Mouse (Mus musculus) hindbrain, embryonic 14.5 days (tissue): Measurements from ENCODE around the gene Anapc13. TPM values are rescaled to one million over a fixed set of nuclear protein-coding genes. Genes with fewer than 3 reads are reported as not detected.
A peak's percentile ranks its signal among the peaks of the same experiment; 100 is the strongest.

ENCODE experiments used
- ATAC-seq: fragments of 200-750 bp; cut with Nextera tagmentation; 2 replicates; pipeline ENCODE4 v1.8.0; 2017; ENCODE audit warnings: moderate number of reproducible peaks, mild to moderate bottlenecking, moderate TSS enrichment, moderate library complexity; ENCODE audit not compliant: low FRiP score
- DNase-seq: peaks from one replicate; pipeline ENCODE4 v3.0.0-alpha.2; 2015; ENCODE audit warnings: low spot score
- H3K27ac ChIP-seq: fragments of 300-500 bp; sonication (generic); 2 replicates; pipeline ENCODE4 v1.5.1; 2014; ENCODE audit warnings: mild to moderate bottlenecking, moderate library complexity
- H3K27me3 ChIP-seq: fragments of 300-500 bp; sonication (generic); 2 replicates; pipeline ENCODE4 v1.6.1; 2014; ENCODE audit warnings: mild to moderate bottlenecking, low read length, mixed read lengths; ENCODE audit not compliant: control insufficient read depth, insufficient read depth
- H3K36me3 ChIP-seq: fragments of 300-500 bp; sonication (generic); replicated peaks from 2 replicates; pipeline ENCODE4 v1.6.1; 2014; ENCODE audit not compliant: control insufficient read depth, insufficient read depth
- H3K4me1 ChIP-seq: fragments of 300-500 bp; sonication (generic); replicated peaks from 2 replicates; pipeline ENCODE4 v1.6.1; 2014; ENCODE audit warnings: antibody characterized with exemption, low read length, mixed read lengths; ENCODE audit not compliant: control insufficient read depth, insufficient read depth
- H3K4me2 ChIP-seq: fragments of 300-500 bp; sonication (generic); replicated peaks from 2 replicates; pipeline ENCODE4 v1.6.1; 2014; ENCODE audit warnings: mild to moderate bottlenecking, moderate library complexity
- H3K4me3 ChIP-seq: fragments of 300-500 bp; sonication (generic); replicated peaks from 2 replicates; pipeline ENCODE4 v1.5.1; 2014; ENCODE audit warnings: mild to moderate bottlenecking, low read length
- H3K9ac ChIP-seq: fragments of 300-500 bp; sonication (generic); 2 replicates; pipeline ENCODE4 v1.6.1; 2014
- H3K9me3 ChIP-seq: fragments of 300-500 bp; sonication (generic); 2 replicates; pipeline ENCODE4 v1.6.1; 2016; ENCODE audit warnings: low read length; ENCODE audit not compliant: control insufficient read depth
- WGBS: fragments of 180-500 bp; shearing (Covaris S2); extraction: QIAGEN DNeasy Blood & Tissue Kit; methylation state at CpG from one replicate; pipeline ENCODE4 v1.1.7; 2014; 5-methylcytosine and 5-hydroxymethylcytosine counted together
- polyA plus RNA-seq: library from polyadenylated mRNA; unstranded; fragments of >200 nt; fragmentation: Nextera tagmentation; extraction: Ambion mirVana; gene quantifications from 2 replicates; pipeline ENCODE4 v1.2.1, GENCODE M21; 2014

Anapc13 gene
- polyA plus RNA-seq, 1 experiment from 2014 or later = 184 TPM

DNA sequence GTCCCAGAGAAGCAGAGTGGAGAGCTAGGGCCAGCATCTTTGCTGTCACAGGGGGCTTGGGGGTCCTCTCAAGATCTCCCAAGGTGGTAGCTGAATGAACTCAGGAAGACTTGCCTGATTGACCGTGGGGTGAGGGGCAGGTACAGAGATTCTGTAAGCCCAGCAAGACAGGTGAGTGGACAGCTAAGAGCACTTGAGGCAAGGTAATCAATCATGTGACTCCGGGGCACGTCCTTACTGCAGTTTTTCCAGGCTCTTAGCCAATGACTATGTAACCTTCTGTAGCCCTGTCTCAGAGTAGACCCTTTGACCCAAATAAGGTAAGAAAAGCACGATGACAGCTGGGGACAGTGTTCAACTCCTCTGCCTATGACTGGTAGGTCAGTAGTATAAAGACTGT, 11.0 kb downstream of the Anapc13 start:
- Histone ChIP-seq H3K4me1 (0 out of 2 replicates have a peak, but pooled peaks cover 3% of the 10 kb centered on the region), H3K27ac (no peak overlapping the region), H3K4me3 (no peak overlapping the region), H3K36me3 (peaks cover 16% of the 10 kb centered on the region), H3K4me2 (no peak overlapping the region), H3K9me3 (no peaks in the 10 kb centered on the region), H3K27me3 (no peaks in the 10 kb centered on the region), H3K9ac (no peak overlapping the region)
- DNase-seq = no peak
- ATAC-seq = no peak
- 71% methylated on average over 4 of the region's 4 CpGs for WGBS

DNA sequence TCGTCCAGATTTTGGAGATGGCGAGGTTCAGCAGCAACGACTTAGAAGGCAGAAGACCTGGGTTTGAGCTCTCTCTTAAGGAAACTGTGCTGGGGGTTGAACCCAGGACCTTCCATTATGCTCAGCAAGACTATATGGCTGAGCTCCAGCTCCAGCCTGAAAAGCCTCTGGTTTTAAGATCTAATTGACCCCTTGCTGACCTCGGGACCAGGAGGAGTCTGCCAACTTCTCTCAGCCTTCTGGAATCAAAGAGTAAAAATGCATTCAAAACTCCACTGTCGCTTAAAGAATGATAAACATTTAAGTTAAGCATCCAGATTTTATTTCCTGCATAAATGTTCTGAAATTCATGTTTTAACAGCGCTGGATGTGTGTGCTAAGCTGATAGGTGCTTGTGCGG, 12.9 kb downstream of the Anapc13 start:
- 67% methylated on average over 7 of the region's 7 CpGs for WGBS
- peaks cover 14% of the 10 kb centered on the region for H3K4me1 ChIP-seq
- peaks cover 10% of the 10 kb centered on the region for H3K36me3 ChIP-seq
- no peak overlapping the region for H3K4me3 ChIP-seq
- H3K27me3 ChIP-seq = no peaks in the 10 kb centered on the region
- no peak overlapping the region for H3K4me2 ChIP-seq
- DNase-seq (no peak), ATAC-seq (no peak)
- no peak overlapping the region for H3K9ac ChIP-seq
- no peaks in the 10 kb centered on the region for H3K9me3 ChIP-seq
- no peak overlapping the region for H3K27ac ChIP-seq

DNA sequence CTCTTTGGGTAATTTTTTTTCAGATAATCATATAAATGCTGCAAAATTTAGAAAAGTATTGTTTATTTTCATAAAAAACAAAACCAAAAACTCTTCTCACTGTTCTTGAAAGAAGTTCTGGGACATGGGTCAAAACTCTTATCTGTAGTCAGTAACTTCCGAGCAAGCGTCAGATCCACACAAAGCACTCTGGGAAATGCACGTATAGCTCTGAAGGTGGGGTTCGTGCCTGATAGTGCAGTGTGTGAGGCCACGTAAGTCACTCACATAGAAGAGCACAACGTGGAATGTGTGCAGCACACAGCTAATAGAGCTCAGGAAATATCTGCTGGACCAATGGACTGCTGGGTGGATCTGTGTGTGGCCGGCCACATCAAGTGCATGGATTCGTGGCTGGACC, 13.4 kb downstream of the Anapc13 start:
- ATAC-seq (no peak), DNase-seq (no peak)
- H3K36me3 ChIP-seq = peaks cover 5% of the 10 kb centered on the region; the same call in 1 of the 2 replicates
- no peaks in the 10 kb centered on the region for H3K27me3 ChIP-seq
- H3K9ac ChIP-seq = no peak overlapping the region
- 92% methylated on average over 8 of the region's 8 CpGs for WGBS
- H3K4me3 ChIP-seq = no peak overlapping the region
- no peak overlapping the region for H3K4me2 ChIP-seq
- peaks cover 20% of the 10 kb centered on the region for H3K4me1 ChIP-seq
- no peaks in the 10 kb centered on the region for H3K9me3 ChIP-seq
- no peak overlapping the region for H3K27ac ChIP-seq

DNA sequence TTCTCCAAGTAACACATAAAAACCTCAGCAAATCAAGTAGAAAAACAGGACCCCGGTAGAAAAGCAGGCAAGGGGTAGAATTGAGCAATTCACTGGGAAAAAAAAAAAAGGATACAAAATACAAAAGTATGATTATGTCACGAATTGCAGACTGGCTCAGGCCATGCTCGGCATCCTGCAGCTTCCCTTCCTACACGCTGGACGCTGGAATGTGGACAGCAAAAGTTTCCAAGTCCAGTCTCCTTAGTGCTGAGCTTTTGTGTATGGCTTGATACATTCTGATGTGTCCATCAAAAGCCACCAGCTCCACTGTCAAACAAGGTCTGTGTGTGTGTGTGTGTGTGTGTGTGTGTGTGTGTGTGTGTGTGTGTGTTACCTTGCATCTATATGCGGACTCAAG, 15.4 kb downstream of the Anapc13 start:
- Histone ChIP-seq H3K4me1 (peaks cover 20% of the 10 kb centered on the region), H3K9me3 (no peaks in the 10 kb centered on the region), H3K9ac (no peak overlapping the region), H3K36me3 (no peaks in the 10 kb centered on the region), H3K27ac (no peak overlapping the region), H3K27me3 (no peaks in the 10 kb centered on the region), H3K4me2 (no peak overlapping the region), H3K4me3 (no peak overlapping the region)
- ATAC-seq = no peak
- WGBS = 73% methylated on average over 6 of the region's 6 CpGs
- no peak for DNase-seq

DNA sequence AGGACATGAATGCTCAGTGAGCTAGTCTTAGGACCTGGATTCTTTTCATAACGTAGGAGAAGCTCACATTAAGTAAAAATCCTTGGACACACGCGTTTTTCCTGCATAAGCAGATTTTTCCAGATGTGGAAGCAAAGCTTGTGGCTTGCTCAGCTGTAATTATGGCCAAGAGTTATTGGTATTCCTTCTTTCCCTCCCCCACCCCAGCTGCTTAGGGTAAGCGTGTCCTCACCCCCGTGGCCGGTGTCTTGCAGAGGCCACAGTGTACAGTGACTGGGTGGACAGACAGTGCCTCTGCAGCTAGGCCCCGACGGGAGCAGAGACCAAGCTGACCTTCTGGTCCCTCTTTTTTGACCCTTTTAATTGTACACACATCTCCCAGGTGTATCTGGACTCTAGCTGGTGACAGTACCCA, 17.0 kb downstream of the Anapc13 start:
- H3K4me1 ChIP-seq = peaks cover 20% of the 10 kb centered on the region
- no peak overlapping the region for H3K9ac ChIP-seq
- no peaks in the 10 kb centered on the region for H3K9me3 ChIP-seq
- no peak for ATAC-seq
- 33% methylated on average over 8 of the region's 8 CpGs for WGBS
- peak overlapping the region; percentile 29 for H3K27ac ChIP-seq
- no peak overlapping the region; the same call in 1 of the 2 replicates for H3K4me2 ChIP-seq
- H3K36me3 ChIP-seq = no peaks in the 10 kb centered on the region
- no peak overlapping the region for H3K4me3 ChIP-seq
- DNase-seq = no peak
- H3K27me3 ChIP-seq = no peaks in the 10 kb centered on the region

DNA sequence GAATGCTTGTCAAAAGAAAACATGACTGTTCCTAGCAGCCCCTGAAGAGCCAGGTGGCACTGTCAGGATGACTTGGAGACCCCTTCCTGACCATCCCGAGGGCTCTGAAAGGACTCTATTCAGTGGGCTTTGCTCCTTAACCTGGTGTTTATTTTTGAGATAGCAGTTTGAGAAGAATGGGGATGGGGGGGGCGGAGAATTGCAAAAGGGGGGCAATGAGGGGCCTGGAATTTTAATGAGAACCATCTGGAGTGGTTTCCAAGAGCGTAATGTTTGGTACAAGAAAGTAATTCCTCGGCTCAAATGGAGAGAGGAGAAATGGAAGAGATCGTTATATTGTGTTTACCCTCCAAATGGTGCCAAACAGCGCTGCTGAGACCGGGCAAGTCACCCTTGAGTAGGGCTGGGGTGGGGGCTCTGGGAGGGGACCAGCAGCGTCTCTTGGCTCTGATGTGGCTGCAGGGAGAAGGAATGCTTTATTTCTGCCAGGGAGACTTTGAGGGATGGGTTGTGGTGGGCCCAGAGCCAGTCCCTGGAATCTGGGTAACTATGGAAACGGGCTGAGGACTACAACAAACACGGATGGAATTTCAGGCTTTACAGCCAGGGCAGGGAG, 17.5 kb downstream of the Anapc13 start:
- Histone ChIP-seq H3K9ac (no peak overlapping the region), H3K4me2 (peak overlapping the region; percentile 33), H3K27me3 (no peaks in the 10 kb centered on the region), H3K4me3 (no peak overlapping the region), H3K36me3 (no peaks in the 10 kb centered on the region), H3K27ac (peak overlapping the region; percentile 29), H3K9me3 (no peaks in the 10 kb centered on the region), H3K4me1 (peaks cover 20% of the 10 kb centered on the region)
- 7% methylated on average over 10 of the region's 10 CpGs for WGBS
- DNase-seq = peak; percentile 81
- ATAC-seq = peak; percentile 90

DNA sequence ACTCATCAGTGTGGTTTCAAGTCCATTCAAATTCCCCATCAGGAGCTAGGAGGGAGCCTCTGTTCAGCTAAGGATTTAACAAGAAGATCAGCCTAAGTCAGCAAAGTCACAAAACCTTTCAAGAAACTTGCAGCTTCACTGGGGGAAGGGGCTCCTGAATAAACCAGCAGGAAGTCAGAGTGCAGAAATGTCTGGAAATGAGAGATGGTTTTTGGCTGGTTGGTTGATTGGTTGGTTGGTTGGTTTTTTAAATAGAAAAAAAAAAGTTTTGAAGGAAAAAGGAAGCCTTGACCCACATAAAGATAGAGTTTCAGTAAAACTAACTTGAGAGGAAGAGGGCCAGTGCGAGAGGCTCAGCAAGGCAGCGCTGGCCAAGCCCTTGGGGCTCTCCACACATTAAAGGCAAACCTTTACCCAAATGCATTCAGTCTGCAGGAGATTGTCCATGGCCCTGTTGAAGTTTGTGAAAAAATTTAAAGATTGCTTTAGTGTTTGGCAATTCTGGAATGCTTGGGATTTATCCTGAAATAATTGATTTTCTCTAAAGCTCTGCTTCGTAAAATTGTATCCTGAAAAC, 19.1 kb downstream of the Anapc13 start:
- H3K36me3 ChIP-seq = no peaks in the 10 kb centered on the region
- ATAC-seq (no peak), DNase-seq (no peak)
- no peak overlapping the region for H3K4me3 ChIP-seq
- 75% methylated on average over 3 of the region's 3 CpGs for WGBS
- peaks cover 31% of the 10 kb centered on the region for H3K4me1 ChIP-seq
- no peak overlapping the region for H3K27ac ChIP-seq
- H3K9ac ChIP-seq = no peak overlapping the region
- H3K9me3 ChIP-seq = no peaks in the 10 kb centered on the region
- H3K27me3 ChIP-seq = no peaks in the 10 kb centered on the region
- no peak overlapping the region for H3K4me2 ChIP-seq

DNA sequence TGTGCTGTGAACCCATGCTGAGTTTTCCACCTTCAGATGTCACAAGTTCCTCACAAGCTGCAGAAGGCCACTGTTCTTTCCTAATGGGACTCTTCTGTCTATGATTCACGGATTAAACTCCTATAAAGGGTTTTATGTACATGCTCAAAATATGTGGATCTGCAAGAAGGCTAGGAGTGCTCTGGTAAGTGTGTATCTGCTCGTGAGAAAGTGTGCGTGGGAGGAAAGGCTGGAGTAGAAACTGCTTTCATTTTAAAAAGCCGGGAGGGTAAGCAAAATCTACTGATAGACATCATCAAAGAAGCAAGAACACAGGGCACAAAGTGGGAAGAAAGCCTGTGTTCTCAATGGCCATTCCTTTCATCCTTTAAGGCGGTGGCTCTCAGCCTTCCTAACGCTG, 20.9 kb downstream of the Anapc13 start:
- Histone ChIP-seq H3K9me3 (no peaks in the 10 kb centered on the region), H3K4me1 (peaks cover 45% of the 10 kb centered on the region), H3K4me3 (no peak overlapping the region), H3K4me2 (no peak overlapping the region), H3K27ac (no peak overlapping the region), H3K27me3 (no peaks in the 10 kb centered on the region), H3K36me3 (no peaks in the 10 kb centered on the region), H3K9ac (no peak overlapping the region)
- no peak for DNase-seq
- 87% methylated on average over 6 of the region's 6 CpGs for WGBS
- no peak for ATAC-seq

DNA sequence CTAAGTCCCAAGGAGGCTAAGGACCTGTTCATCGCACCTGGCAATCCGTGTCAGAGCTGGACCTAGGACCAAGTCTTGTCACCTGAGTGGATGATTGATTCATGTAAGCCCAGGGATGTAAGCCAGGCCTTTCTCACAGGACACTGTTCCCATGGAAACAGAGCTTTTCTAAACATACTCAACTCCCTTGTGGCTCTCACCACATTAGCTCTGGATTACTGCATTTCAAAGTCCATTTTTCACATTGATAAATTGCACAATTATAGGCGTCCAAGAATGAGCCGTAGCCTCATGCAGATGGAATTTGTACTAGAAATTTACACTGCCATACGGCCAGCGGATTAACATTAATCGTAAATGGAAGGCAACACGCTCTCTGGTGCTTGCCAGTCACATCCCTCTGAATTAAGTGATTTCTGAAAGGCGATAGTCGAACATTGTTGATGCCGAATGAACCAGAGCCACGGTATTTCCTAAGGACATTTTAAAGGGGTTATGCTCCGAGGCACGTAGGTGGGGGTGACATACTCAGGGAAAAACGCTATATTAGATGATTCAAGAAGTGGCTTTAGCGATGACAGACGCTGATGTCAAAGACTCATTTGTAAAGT, 23.9 kb downstream of the Anapc13 start:
- Histone ChIP-seq H3K4me3 (no peak overlapping the region), H3K4me2 (peak overlapping the region; percentile 34), H3K27ac (peak overlapping the region; percentile 65), H3K9ac (peak overlapping the region; percentile 25; the same call in 1 of the 2 replicates), H3K4me1 (peaks cover 25% of the 10 kb centered on the region), H3K9me3 (no peaks in the 10 kb centered on the region), H3K36me3 (no peaks in the 10 kb centered on the region), H3K27me3 (no peaks in the 10 kb centered on the region)
- 19% methylated on average over 17 of the region's 17 CpGs for WGBS
- ATAC-seq (peak; percentile 68; the same call in 1 of the 2 replicates), DNase-seq (peak; percentile 76)
